Mouse (Mus musculus): ENCODE results near the gene Speer4f1. TPM values are rescaled to one million over a fixed set of nuclear protein-coding genes. Genes with fewer than 3 reads are reported as not detected.
"Not testable (repeated sequence)": the region's sequence is repeated elsewhere in the genome, so short reads cannot be mapped to it uniquely, and the experiment has no call there.

Gene Speer4f1
- not detected in 2 replicates for polyA plus RNA-seq (2015; fragmentation: Nextera tagmentation; extraction: Ambion mirVana)

DNA sequence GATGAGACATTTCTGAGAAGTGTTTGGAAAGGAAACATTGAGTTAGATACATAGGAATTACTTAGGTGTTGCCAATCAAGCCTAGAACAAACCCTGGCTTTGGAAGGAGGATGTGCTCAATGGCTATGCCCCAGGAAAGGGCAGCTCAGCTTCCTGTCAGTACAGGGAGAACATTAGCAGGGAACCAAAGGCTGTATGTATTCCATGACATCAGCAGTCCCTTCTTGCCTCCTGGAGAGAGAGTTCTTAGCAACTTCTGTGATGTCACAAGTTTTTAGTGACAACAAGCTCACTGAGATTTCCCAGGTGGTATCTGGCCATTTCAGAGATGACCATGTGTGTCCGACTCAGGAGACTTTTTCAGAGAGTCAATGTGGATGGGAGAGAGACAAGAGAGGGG, at the start of gene Speer4f1:
Speer4f1 (plus strand) TSS at position 301 of the 400 bp plus-strand sequence.
- not testable (repeated sequence) for H3K4me2 ChIP-seq; H3K4me1 ChIP-seq (replicated peaks); H3K27ac ChIP-seq; H3K27me3 ChIP-seq; H3K9ac ChIP-seq; ATAC-seq (ENCODE audit: low FRiP score); H3K36me3 ChIP-seq; H3K9me3 ChIP-seq; H3K4me3 ChIP-seq
- WGBS: 92% methylated on average over 1 of the region's 1 CpGs

DNA sequence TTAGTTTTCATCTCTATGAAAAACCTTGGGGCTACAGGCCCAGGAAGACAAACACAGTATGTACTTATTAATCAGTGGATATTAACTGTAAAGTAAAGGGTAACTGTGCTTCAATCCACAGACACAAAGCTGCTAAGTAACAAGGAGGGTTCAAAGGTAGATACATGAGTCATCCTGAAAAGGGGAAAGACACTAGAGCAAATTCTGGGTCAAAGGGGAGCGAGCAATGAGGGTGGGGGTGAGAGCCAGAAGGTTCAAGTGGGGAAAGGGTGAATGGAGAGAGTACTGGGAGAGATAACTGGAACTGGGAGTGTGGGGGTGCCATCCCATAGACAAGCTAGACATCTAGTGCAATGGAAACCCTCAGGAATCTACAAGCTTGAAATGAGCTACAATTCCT, 49.0 kb upstream of the Speer4f1 start:
- Histone ChIP-seq H3K9ac (no peak overlapping the region), H3K27me3 (no peaks in the 10 kb centered on the region), H3K4me3 (no peak overlapping the region), H3K4me2 (no peak overlapping the region), H3K9me3 (no peaks in the 10 kb centered on the region), H3K36me3 (no peaks in the 10 kb centered on the region), H3K4me1 (replicated peaks) (no peaks in the 10 kb centered on the region), H3K27ac (no peak overlapping the region)
- no peak for ATAC-seq (ENCODE audit: low FRiP score)
- WGBS: 90% methylated on average over 1 of the region's 1 CpGs

DNA sequence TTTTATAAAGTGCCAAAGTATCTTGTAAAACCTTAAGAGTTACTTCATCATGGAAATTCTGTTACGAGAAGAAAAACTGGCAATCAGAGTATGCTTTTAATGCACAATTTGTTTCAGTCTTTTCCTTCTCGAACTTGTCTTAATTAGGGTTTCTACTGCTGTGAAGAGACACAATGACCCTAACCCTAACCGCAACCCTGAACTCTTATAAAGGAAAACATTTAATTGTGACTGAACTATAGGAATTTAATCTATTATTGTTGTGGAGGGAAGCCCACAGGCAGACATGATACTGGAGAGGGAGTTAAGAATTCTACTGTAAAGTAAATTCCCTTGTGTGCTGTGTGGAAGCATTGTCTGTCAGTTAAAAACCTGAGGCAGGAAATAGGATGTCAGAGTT, 41.2 kb upstream of the Speer4f1 start:
- H3K4me1 ChIP-seq (replicated peaks): no peaks in the 10 kb centered on the region
- no peak overlapping the region for H3K9ac ChIP-seq
- H3K4me3 ChIP-seq: no peak overlapping the region
- no peak overlapping the region for H3K27ac ChIP-seq
- no peaks in the 10 kb centered on the region for H3K36me3 ChIP-seq
- H3K27me3 ChIP-seq: no peaks in the 10 kb centered on the region
- 62% methylated on average over 3 of the region's 3 CpGs for WGBS
- no peak overlapping the region for H3K4me2 ChIP-seq
- no peak for ATAC-seq (ENCODE audit: low FRiP score)
- H3K9me3 ChIP-seq: no peaks in the 10 kb centered on the region

DNA sequence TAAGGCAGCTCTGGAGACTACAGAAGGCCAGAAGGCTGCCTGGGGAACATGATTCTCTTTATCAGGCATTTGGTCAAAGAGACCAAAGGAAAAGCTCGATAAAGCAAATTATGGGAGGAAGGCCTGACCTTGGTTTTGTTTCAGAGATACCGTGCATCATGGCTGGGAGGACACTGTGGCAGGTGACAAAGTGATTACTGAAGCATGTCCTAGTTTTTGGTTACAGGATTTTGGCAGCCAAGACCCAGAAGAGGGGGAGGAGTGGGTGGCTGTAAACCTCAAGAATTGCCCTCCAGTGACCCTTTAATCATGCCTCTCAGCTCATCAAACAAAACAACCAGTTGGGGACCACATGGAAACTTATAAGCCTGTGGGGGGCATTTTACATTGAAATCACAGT, 39.7 kb upstream of the Speer4f1 start:
- no peak overlapping the region for H3K4me3 ChIP-seq
- no peaks in the 10 kb centered on the region for H3K36me3 ChIP-seq
- no peaks in the 10 kb centered on the region for H3K4me1 ChIP-seq (replicated peaks)
- no peak for ATAC-seq (ENCODE audit: low FRiP score)
- H3K27ac ChIP-seq: no peak overlapping the region
- no peak overlapping the region for H3K9ac ChIP-seq
- no peaks in the 10 kb centered on the region for H3K27me3 ChIP-seq
- H3K4me2 ChIP-seq: no peak overlapping the region
- H3K9me3 ChIP-seq: no peaks in the 10 kb centered on the region
- 10% methylated on average over 2 of the region's 2 CpGs for WGBS

DNA sequence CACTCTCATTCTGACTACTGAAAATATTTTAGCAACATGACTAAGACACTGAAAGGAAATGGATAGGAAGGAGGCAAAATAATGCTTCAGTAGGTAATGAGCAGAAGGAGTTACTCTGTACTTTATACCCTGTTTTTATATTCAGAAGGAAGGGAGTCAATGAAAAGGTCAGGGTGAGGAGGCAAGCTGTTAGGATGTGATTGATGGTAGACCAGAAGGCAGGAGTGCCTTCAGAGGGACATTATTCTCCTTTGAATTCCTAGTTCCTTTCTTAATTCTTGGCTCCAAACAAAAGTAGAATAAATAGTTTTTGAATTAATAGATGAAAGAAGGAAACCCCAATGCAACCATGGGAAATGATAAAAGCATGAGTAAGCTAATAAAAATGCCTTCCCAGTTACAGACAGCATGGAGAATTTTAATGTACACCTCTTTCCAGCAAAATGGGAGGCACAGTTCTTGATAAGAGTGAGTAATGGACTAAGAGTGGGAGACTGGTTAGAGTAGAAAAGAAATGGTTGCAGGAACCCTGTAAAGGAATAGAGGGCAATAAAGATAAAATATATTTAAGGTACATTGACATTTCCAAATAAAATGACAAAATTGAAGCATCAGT, 36.3 kb upstream of the Speer4f1 start:
- H3K4me1 ChIP-seq (replicated peaks): no peaks in the 10 kb centered on the region
- no peaks in the 10 kb centered on the region for H3K27me3 ChIP-seq
- H3K27ac ChIP-seq: no peak overlapping the region
- ATAC-seq (ENCODE audit: low FRiP score): no peak
- no peak overlapping the region for H3K4me2 ChIP-seq
- H3K9me3 ChIP-seq: no peaks in the 10 kb centered on the region
- H3K4me3 ChIP-seq: no peak overlapping the region
- no peaks in the 10 kb centered on the region for H3K36me3 ChIP-seq
- H3K9ac ChIP-seq: no peak overlapping the region

DNA sequence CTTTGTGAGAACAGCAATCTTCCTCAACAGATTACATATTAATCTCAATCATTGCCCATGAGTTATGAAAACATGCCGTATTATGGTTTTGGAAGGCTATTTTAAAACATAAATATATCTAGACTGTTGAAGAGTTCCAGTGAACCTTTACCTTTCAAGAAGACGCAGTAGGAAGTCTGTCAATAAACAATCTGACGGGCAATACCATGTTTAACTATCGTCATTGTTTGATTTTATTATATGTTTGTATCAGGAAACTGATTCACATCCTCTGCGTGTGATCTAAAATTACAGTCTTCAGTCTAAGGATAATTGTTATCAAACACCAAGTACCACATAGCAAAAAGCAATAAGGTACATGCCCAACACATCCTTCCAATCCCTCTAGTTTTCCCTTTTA, 21.8 kb upstream of the Speer4f1 start:
- no peaks in the 10 kb centered on the region for H3K27me3 ChIP-seq
- 90% methylated on average over 5 of the region's 5 CpGs for WGBS
- ATAC-seq (ENCODE audit: low FRiP score): no peak

DNA sequence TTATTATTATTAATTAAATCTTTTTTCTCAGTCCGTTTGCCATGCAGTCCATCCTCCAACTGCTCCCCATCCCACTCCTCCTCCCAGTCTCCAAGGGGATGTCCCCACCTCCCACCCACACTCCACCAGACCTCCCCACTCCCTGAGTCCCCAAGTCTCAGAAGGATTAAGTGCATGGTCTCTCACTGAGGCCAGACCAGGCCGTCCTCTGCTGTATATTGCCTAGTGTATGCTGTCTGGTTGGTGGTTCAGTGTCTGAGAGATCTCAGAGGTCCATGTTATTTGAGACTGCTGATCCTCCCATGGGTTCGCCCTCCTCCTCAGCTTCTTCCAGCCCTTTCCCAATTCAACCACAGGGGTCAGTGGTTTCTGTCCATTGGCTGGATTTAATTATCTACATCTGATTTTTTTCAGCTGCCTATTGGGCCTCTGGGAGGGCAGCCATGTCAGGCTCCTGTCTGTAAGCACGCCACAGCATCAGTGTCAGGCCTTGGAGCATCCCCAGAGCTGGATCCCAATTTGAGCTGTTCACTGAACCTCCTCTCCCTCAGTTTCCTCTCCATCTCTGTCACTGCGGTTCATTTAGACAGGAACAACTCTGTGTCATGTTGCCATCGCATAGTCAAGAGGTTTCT, 20.8 kb upstream of the Speer4f1 start:
- Histone ChIP-seq H3K27ac (no peak overlapping the region), H3K4me3 (no peak overlapping the region), H3K4me2 (no peak overlapping the region), H3K36me3 (no peaks in the 10 kb centered on the region), H3K4me1 (replicated peaks) (no peaks in the 10 kb centered on the region), H3K9ac (no peak overlapping the region), H3K9me3 (no peaks in the 10 kb centered on the region), H3K27me3 (no peaks in the 10 kb centered on the region)
- ATAC-seq (ENCODE audit: low FRiP score): no peak
- WGBS: 78% methylated on average over 6 of the region's 6 CpGs

More for the DNA sequence above, 21.8 kb upstream of the Speer4f1 start:
- no peak overlapping the region for H3K4me3 ChIP-seq
- no peaks in the 10 kb centered on the region for H3K4me1 ChIP-seq (replicated peaks)
- H3K9ac ChIP-seq: no peak overlapping the region
- H3K4me2 ChIP-seq: no peak overlapping the region
- no peak overlapping the region for H3K27ac ChIP-seq
- no peaks in the 10 kb centered on the region for H3K36me3 ChIP-seq
- no peaks in the 10 kb centered on the region for H3K9me3 ChIP-seq

DNA sequence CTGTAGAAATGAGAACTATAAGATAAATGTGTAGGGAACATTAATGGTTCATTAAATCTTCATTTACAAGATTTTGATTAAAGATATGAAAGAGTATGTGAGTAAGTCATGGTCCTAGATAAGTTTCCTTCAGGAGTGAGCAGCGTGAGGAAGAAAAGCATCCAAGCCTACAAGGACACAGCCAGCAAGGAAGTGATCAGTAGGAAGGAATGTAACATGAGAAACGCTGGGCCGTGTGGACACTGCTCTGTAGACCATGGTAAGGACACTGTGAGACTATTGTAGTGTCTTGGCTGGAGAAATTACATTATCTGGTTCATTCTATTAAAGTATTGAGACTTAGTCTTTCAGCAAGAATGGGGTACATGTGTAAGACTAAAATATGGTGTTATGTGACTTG, 19.2 kb upstream of the Speer4f1 start:
- H3K27ac ChIP-seq: no peak overlapping the region
- H3K4me2 ChIP-seq: no peak overlapping the region
- no peaks in the 10 kb centered on the region for H3K4me1 ChIP-seq (replicated peaks)
- no peaks in the 10 kb centered on the region for H3K27me3 ChIP-seq
- H3K4me3 ChIP-seq: no peak overlapping the region
- H3K9me3 ChIP-seq: no peaks in the 10 kb centered on the region
- H3K36me3 ChIP-seq: no peaks in the 10 kb centered on the region
- no peak for ATAC-seq (ENCODE audit: low FRiP score)
- no peak overlapping the region for H3K9ac ChIP-seq
- WGBS: 81% methylated on average over 3 of the region's 3 CpGs

DNA sequence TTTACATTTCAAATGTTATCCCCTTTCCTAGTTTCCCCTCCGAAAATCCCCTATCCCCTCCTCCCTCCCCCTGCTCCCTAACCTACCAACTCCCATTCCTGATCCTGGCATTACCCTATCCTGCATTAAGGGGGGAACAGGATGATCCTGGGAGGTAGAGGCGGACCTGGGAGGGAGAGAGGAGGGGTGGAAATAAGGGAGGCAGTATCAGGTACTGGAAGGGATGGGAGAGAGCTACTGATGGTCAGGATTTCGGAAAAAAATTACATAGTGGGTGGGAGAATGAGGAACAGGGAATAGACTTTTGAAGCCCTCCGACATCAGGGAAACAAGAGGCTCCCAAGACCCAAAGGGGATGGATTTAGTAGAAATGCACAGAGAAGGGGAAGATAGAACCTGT, 7.8 kb upstream of the Speer4f1 start:
- not testable (repeated sequence) for H3K36me3 ChIP-seq; H3K9ac ChIP-seq; H3K9me3 ChIP-seq; H3K4me3 ChIP-seq; H3K4me2 ChIP-seq; H3K27ac ChIP-seq; H3K27me3 ChIP-seq; H3K4me1 ChIP-seq (replicated peaks); ATAC-seq (ENCODE audit: low FRiP score)
- 71% methylated on average over 4 of the region's 4 CpGs for WGBS

DNA sequence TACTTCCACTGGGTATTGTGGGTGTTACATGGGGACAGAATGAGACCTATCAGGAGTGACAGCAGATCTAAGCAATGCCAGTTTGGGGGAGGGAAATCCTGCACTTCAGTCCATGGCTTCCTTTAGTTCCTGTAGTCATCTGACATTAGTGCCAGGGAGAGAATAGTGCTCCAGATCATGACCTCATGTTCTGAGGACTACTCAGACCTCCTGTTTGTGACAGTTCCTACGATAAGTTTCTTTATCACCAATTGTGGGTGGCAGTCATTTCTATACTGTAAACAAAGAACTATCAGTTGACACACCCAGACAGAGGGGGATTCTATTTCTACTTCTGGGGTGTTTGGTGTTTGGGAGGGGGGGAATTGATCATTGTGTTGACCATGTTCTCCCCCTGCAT, 578 bp downstream of the Speer4f1 start:
- ATAC-seq (ENCODE audit: low FRiP score): no peak
- no peak overlapping the region for H3K4me3 ChIP-seq
- no peaks in the 10 kb centered on the region for H3K36me3 ChIP-seq
- no peaks in the 10 kb centered on the region for H3K9me3 ChIP-seq
- H3K27ac ChIP-seq: no peak overlapping the region
- WGBS: 82% methylated on average over 1 of the region's 1 CpGs
- H3K4me2 ChIP-seq: no peak overlapping the region
- no peaks in the 10 kb centered on the region for H3K27me3 ChIP-seq
- no peak overlapping the region for H3K9ac ChIP-seq
- no peaks in the 10 kb centered on the region for H3K4me1 ChIP-seq (replicated peaks)

DNA sequence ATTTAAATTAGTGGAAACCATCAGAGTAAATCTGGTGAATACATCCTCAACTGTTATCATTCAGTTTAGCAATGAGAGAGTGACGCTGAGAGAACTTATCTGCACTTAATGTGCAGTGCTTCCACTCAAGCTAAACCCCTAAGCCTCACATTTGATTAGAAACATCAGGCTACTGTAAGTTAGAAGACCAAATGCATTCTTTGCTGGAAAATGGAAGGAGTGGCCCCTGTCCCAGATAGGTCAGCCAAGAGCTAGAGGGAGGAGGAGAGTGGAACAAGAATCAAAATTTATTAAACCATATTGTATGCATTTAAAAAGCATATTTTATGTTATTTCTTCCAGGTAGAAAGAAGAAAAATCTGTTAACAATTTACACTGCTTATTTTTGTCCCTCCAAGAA, 14.0 kb downstream of the Speer4f1 start:
- Histone ChIP-seq H3K4me1 (replicated peaks) (no peaks in the 10 kb centered on the region), H3K4me3 (no peak overlapping the region), H3K9me3 (no peaks in the 10 kb centered on the region), H3K36me3 (no peaks in the 10 kb centered on the region), H3K27me3 (no peaks in the 10 kb centered on the region), H3K4me2 (no peak overlapping the region), H3K9ac (no peak overlapping the region), H3K27ac (no peak overlapping the region)
- ATAC-seq (ENCODE audit: low FRiP score): no peak
- 82% methylated on average over 1 of the region's 1 CpGs for WGBS

DNA sequence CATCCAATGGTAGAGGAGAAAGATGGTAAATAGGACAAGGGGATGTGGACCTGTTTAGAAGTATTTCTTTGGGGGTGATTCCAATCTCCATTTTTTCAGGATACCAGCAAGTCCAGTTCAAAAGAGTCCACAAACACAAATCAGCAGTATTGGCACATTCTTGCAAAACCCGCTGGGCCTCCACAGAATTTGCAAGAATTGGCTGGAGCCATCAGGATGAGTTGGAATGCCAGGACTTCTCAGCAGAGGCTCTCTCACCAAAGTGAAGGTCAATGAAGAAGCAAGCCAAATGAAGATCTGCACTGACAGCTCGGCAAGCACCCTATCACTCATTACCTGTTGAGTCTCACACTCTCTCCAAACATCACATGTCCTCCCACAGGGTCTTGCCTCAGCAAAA, 19.7 kb downstream of the Speer4f1 start:
- no peak overlapping the region for H3K4me3 ChIP-seq
- ATAC-seq (ENCODE audit: low FRiP score): no peak
- H3K4me1 ChIP-seq (replicated peaks): peaks cover 6% of the 10 kb centered on the region
- no peaks in the 10 kb centered on the region for H3K27me3 ChIP-seq
- no peaks in the 10 kb centered on the region for H3K9me3 ChIP-seq
- H3K27ac ChIP-seq: no peak overlapping the region
- no peak overlapping the region for H3K4me2 ChIP-seq
- H3K36me3 ChIP-seq: no peaks in the 10 kb centered on the region
- WGBS: 94% methylated on average over 2 of the region's 2 CpGs
- no peak overlapping the region for H3K9ac ChIP-seq

DNA sequence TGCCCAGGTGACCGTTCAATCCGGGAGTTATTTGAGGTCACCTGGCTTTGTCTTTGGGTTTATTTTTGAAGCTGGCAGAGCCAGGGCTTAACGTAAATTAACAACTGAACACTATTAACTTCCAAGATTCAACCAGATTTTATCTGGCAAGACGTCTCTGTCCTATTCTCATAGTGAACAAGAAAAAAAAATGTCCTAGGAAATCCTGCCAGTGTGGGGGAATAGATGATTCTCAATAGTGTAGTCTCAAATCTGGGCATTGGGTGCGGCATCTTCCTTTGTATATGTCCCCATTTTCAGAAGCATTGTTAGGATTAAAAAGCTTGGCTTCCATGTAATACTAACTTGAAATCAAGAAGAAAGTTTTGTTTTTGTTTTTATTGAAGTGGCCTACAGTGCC, 20.8 kb downstream of the Speer4f1 start:
- Histone ChIP-seq H3K9ac (no peak overlapping the region), H3K4me2 (no peak overlapping the region), H3K9me3 (no peaks in the 10 kb centered on the region), H3K27ac (no peak overlapping the region), H3K36me3 (no peaks in the 10 kb centered on the region), H3K4me3 (no peak overlapping the region), H3K27me3 (no peaks in the 10 kb centered on the region), H3K4me1 (replicated peaks) (peaks cover 8% of the 10 kb centered on the region)
- 90% methylated on average over 5 of the region's 5 CpGs for WGBS
- ATAC-seq (ENCODE audit: low FRiP score): no peak
